Mouse (Mus musculus): ENCODE data around the gene Ifitm10.
"Not testable (repeated sequence)": the region's sequence is repeated elsewhere in the genome, so short reads cannot be mapped to it uniquely, and the experiment has no call there.

DNA sequence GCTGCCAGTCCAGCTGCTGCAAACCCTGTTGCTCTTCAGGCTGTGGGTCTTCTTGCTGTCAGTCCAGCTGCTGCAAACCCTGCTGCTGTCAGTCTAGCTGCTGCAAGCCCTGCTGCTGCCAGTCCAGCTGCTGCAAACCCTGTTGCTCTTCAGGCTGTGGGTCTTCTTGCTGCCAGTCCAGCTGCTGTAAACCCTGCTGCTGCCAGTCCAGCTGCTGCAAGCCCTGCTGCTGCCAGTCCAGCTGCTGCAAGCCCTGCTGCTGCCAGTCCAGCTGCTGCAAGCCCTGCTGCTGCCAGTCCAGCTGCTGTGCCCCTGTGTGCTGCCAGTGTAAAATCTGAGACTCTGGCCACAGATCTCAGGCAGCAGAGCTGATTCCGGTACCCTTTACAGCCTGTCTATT lies 69.6 kb downstream of the Ifitm10 start:
- TF ChIP-seq CTCF (IDR thresholded peaks at IDR 0.05; ENCODE audit: borderline replicate concordance, control insufficient read depth, extremely low read depth, insufficient read depth, low read length, poor library complexity); POLR2A (IDR thresholded peaks at IDR 0.05; ENCODE audit: control insufficient read depth, extremely low read depth, insufficient read depth, low read length, poor library complexity): not testable (repeated sequence)
